Mouse (Mus musculus) ovary, adult 2 months (tissue): Measurements from ENCODE around the gene Sprr4. TPM values are rescaled to one million over a fixed set of nuclear protein-coding genes. Genes with fewer than 3 reads are reported as not detected.

ENCODE experiments used
- polyA plus RNA-seq: library from polyadenylated mRNA; depleted of rRNA; stranded (reverse); fragments of >200 nt; gene quantifications from 2 replicates; pipeline ENCODE4 v1.2.3, GENCODE M21; 2012; rRNA removed

Sprr4 gene
- polyA plus RNA-seq = not detected in 2 replicates

GRCm38 (mm10) chr3:92500393-92500792 is at the start of gene Sprr4:
Gene Sprr4 (minus strand): TSS chr3:92500493.

GRCm38 (mm10) chr3:92534411-92534810 is 34.1 kb upstream of the Sprr4 start, which contains the start of gene 2310046K23Rik:
Gene 2310046K23Rik (minus strand): TSS chr3:92534511.

GRCm38 (mm10) chr3:92485863-92486262 is 14.4 kb downstream of the Sprr4 start, which contains the start of gene Sprr1a:
Gene Sprr1a (minus strand): TSS chr3:92485895.

GRCm38 (mm10) chr3:92458620-92459019 is 41.7 kb downstream of the Sprr4 start, which contains the start of gene Sprr3:
Gene Sprr3 (minus strand): TSS chr3:92458720.

Other genes starting within 250 kb of the Sprr4 start
- 3.7 and 6.8 TPM in 2 replicates for gene Sprr2a3, start 215.1 kb downstream of the Sprr4 start, polyA plus RNA-seq
- 0.78 and 6.6 TPM in 2 replicates for gene Sprr2b, start 183.9 kb downstream of the Sprr4 start, polyA plus RNA-seq
- 0.73 and 0.80 TPM in 2 replicates for gene Sprr2d, start 161.4 kb downstream of the Sprr4 start, polyA plus RNA-seq
- gene Sprr2e, start 148.3 kb downstream of the Sprr4 start, polyA plus RNA-seq = 0.26 and 0.29 TPM in 2 replicates
- gene Sprr2f, start 135.3 kb downstream of the Sprr4 start, polyA plus RNA-seq = 72.6 and 147 TPM in 2 replicates
- not detected in 2 replicates for gene Sprr2h, start 114.8 kb downstream of the Sprr4 start, polyA plus RNA-seq
- not detected in 2 replicates for gene Sprr2i, start 92.5 kb downstream of the Sprr4 start, polyA plus RNA-seq
- not detected in 2 replicates for gene Sprr2j-ps, start 82.4 kb downstream of the Sprr4 start, polyA plus RNA-seq
- gene Gm9774, start 71.1 kb downstream of the Sprr4 start, polyA plus RNA-seq = 7.6 and 8.8 TPM in 2 replicates
- not detected in 2 replicates for gene Sprr2k, start 67.9 kb downstream of the Sprr4 start, polyA plus RNA-seq
- not detected in 2 replicates for gene Sprr1b, start 61.7 kb downstream of the Sprr4 start, polyA plus RNA-seq
- 0.25 TPM in 1 of 2 replicates, not detected in the other for gene Sprr3, start 41.8 kb downstream of the Sprr4 start, polyA plus RNA-seq
- 1.1 and 13.1 TPM in 2 replicates for gene Sprr1a, start 14.6 kb downstream of the Sprr4 start, polyA plus RNA-seq
- gene 2310046K23Rik, start 34.0 kb upstream of the Sprr4 start, polyA plus RNA-seq = not detected in 2 replicates
- gene Ivl, start 73.2 kb upstream of the Sprr4 start, polyA plus RNA-seq = not detected in 2 replicates
- not detected in 2 replicates for gene Smcp, start 88.5 kb upstream of the Sprr4 start, polyA plus RNA-seq
- not detected in 2 replicates for gene 2210017I01Rik, start 107.0 kb upstream of the Sprr4 start, polyA plus RNA-seq
- gene Lce6a, start 121.2 kb upstream of the Sprr4 start, polyA plus RNA-seq = not detected in 2 replicates
- not detected in 2 replicates for gene Lce1a1, start 147.8 kb upstream of the Sprr4 start, polyA plus RNA-seq
- 0.26 TPM in 1 of 2 replicates, not detected in the other for gene Lce1b, start 156.4 kb upstream of the Sprr4 start, polyA plus RNA-seq
- gene Lce1a2, start 169.8 kb upstream of the Sprr4 start, polyA plus RNA-seq = not detected in 2 replicates
- gene Lce1c, start 178.8 kb upstream of the Sprr4 start, polyA plus RNA-seq = not detected in 2 replicates
- not detected in 2 replicates for gene Lce1d, start 186.7 kb upstream of the Sprr4 start, polyA plus RNA-seq
- not detected in 2 replicates for gene Lce1e, start 208.6 kb upstream of the Sprr4 start, polyA plus RNA-seq
- 0.22 TPM in 1 of 2 replicates, not detected in the other for gene Lce1f, start 219.9 kb upstream of the Sprr4 start, polyA plus RNA-seq
- not detected in 2 replicates for gene Gm38119, start 238.6 kb upstream of the Sprr4 start, polyA plus RNA-seq